Mouse (Mus musculus) heart, postnatal 0 days (tissue): ENCODE results near the gene Cacna1c.

Experiments used
- CTCF ChIP-seq: IDR thresholded peaks from 2 replicates; pipeline ENCODE4 v1.5.1; 2016; ENCODE audit warnings: antibody characterized with exemption, control low read depth, low read depth
- EP300 ChIP-seq: IDR thresholded peaks from 2 replicates; pipeline ENCODE4 v1.6.1; 2016; ENCODE audit warnings: antibody characterized with exemption, low read depth

- TF ChIP-seq EP300: no peak
- TF ChIP-seq CTCF: no peak
Observed at GRCm38 (mm10) chr6:119088381-119088780, 107.8 kb downstream of the Cacna1c start.
